In the genomic region with DNA sequence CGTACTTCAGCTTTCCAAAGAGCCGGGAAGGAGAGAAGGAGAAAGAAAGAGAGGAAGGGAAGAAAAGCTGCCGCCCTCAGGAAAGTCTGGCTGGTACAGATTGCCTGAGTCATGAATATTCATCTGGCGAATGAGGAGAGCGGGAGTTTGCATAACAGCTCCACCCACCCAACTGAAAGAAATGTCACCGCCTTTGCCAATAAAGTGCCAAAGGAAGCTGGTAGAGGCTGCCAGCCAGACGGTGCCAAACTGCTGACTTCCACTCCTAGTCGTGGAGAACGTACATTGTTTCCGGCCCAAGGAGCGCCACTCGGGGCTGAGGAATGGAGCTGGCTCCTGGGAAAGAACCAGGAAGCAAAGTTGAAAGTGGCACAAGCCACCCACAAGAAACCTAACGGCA, we compare ENCODE assay signal across 8 mouse cellular contexts. TPM values are rescaled to one million over a fixed set of nuclear protein-coding genes. Genes with fewer than 3 reads are reported as not detected.
A peak's percentile ranks its signal among the peaks of the same experiment; 100 is the strongest.
DNase-seq lines count a peak whose midpoint lies in the region; TF ChIP-seq lines count a peak whose summit lies in the region.

No protein-coding gene starts in this region.

- no peaks in the 10 kb centered on the region for H3K4me1 ChIP-seq in thymus, adult 2 months (replicated peaks; ENCODE audit: control insufficient read depth, insufficient read depth, low read length)

- TF ChIP-seq CTCF in thymus, adult 2 months (IDR thresholded peaks at IDR 0.05; ENCODE audit: borderline replicate concordance, control insufficient read depth, extremely low read depth, insufficient read depth, low read length, poor library complexity): no peak

- TF ChIP-seq POLR2A in thymus, adult 2 months (IDR thresholded peaks at IDR 0.05; ENCODE audit: control insufficient read depth, extremely low read depth, insufficient read depth, low read length, poor library complexity): no peak

- no peak overlapping the region for H3K4me3 ChIP-seq in thymus, adult 2 months (ENCODE audit: control insufficient read depth, insufficient read depth, low read length)

- DNase-seq in adrenal gland, adult 2 months: peak; percentile 63
- DNase-seq in adrenal gland, postnatal 4 days (ENCODE audit: low spot score in 2 of 2): no peak
- peak; percentile 9 for DNase-seq in urinary bladder, postnatal 14 days (ENCODE audit: low spot score)
- DNase-seq in urinary bladder, adult 18-20 months (ENCODE audit: low spot score in 2 of 2): no peak
- DNase-seq in heart, postnatal 4 days: peak; percentile 18
- peak; percentile 82 for DNase-seq in left cerebral cortex, adult 11 months (ENCODE audit: low spot score)
- peak; percentile 92 for DNase-seq in right cerebral cortex, adult 18-20 months
- no peak for DNase-seq in thymus, adult 2 months

- no peak overlapping the region for H3K27ac ChIP-seq in thymus, adult 2 months (ENCODE audit: control insufficient read depth, insufficient read depth, low read length)

- 22% methylated on average over 13 of the region's 13 CpGs for WGBS in thymus, adult 2 months

- H3K36me3 ChIP-seq in thymus, adult 2 months (ENCODE audit: control insufficient read depth, insufficient read depth, low read length): no peaks in the 10 kb centered on the region

- no peaks in the 10 kb centered on the region for H3K27me3 ChIP-seq in thymus, adult 2 months (ENCODE audit: control insufficient read depth, insufficient read depth, low read length)

RNA-seq across cellular contexts. Expression of a gene that starts 15.7 kb away (rescaled TPM):
- total RNA-seq in adrenal gland, adult 2 months (2021): not detected
- polyA plus RNA-seq in adrenal gland, adult 2 months (2012; rRNA removed): not detected in 2 replicates
- not detected for total RNA-seq in adrenal gland, postnatal 4 days (2021)
- total RNA-seq in heart, postnatal 4 days (2021): not detected
- polyA plus RNA-seq in thymus, adult 2 months (2012; rRNA removed): not detected in 2 replicates

Comparison
In these comparisons a context has a peak if more than half of its experiments do, and no peak if none do; other contexts are left out.
1. DNase-seq: peak in adrenal gland, adult 2 months (single experiment), urinary bladder, postnatal 14 days (single experiment), heart, postnatal 4 days (single experiment), left cerebral cortex, adult 11 months (single experiment) and right cerebral cortex, adult 18-20 months (single experiment); none in adrenal gland, postnatal 4 days (0 of 2), urinary bladder, adult 18-20 months (0 of 2) and thymus, adult 2 months (single experiment).